Mouse (Mus musculus): ENCODE measurements around the gene Iqce. TPM values are rescaled to one million over a fixed set of nuclear protein-coding genes. Genes with fewer than 3 reads are reported as not detected.

Gene Iqce
- polyA plus RNA-seq, 1 experiment, result 4.8 TPM

GRCm38 (mm10) chr5:140743706-140744131 lies 41.5 kb upstream of the Iqce start:
- Histone ChIP-seq H3K27me3 (ENCODE audit: control insufficient read depth, insufficient read depth, insufficient read length) (peaks cover 1% of the 10 kb centered on the region), H3K36me3 (ENCODE audit: control insufficient read depth, insufficient read depth) (no peaks in the 10 kb centered on the region), H3ac (ENCODE audit: control insufficient read depth, insufficient read length) (no peak overlapping the region), H3K4me3 (no peak overlapping the region), H3K4me2 (ENCODE audit: low read depth) (no peak overlapping the region), H3K79me2 (ENCODE audit: control insufficient read depth, insufficient read depth) (no peaks in the 10 kb centered on the region)
- TF ChIP-seq POLR2A (IDR thresholded peaks at IDR 0.05; ENCODE audit: insufficient read length, low read depth) (no peak), MYOG (IDR thresholded peaks at IDR 0.05; ENCODE audit: control insufficient read depth in 1 of 3, insufficient read depth in 1 of 3, insufficient read length in 2 of 3, low read depth in 2 of 3) (no peak), POLR2AphosphoS2 (IDR thresholded peaks at IDR 0.05; ENCODE audit: insufficient read length, low read depth) (no peak), REST (IDR thresholded peaks at IDR 0.05; ENCODE audit: insufficient read depth, insufficient read length) (no peak), CEBPB (IDR thresholded peaks at IDR 0.05; ENCODE audit: insufficient read depth, poor library complexity, severe bottlenecking) (no peak), USF1 (IDR thresholded peaks at IDR 0.05; ENCODE audit: low read depth) (no peak), MYOD1 (IDR thresholded peaks at IDR 0.05; ENCODE audit: control insufficient read depth in 1 of 3, insufficient read length in 2 of 3, low read depth in 2 of 3) (no peak), E2F4 (IDR thresholded peaks at IDR 0.05; ENCODE audit: insufficient read depth) (no peak), SRF (IDR thresholded peaks at IDR 0.05; ENCODE audit: control insufficient read depth, insufficient read length, low read depth) (no peak), TCF12 (IDR thresholded peaks at IDR 0.05; ENCODE audit: insufficient read depth, poor library complexity, severe bottlenecking) (no peak), TCF3 (IDR thresholded peaks at IDR 0.05; ENCODE audit: insufficient read length, low read depth) (no peak), MAX (IDR thresholded peaks at IDR 0.05; ENCODE audit: low read depth) (no peak)

- Histone ChIP-seq H3K4me3 (no peak overlapping the region), H3K36me3 (ENCODE audit: control insufficient read depth, insufficient read depth) (no peaks in the 10 kb centered on the region), H3K4me2 (ENCODE audit: low read depth) (no peak overlapping the region), H3K27me3 (ENCODE audit: control insufficient read depth, insufficient read depth, insufficient read length) (peaks cover 7% of the 10 kb centered on the region), H3K79me2 (ENCODE audit: control insufficient read depth, insufficient read depth) (no peaks in the 10 kb centered on the region), H3ac (ENCODE audit: control insufficient read depth, insufficient read length) (no peak overlapping the region)
- TF ChIP-seq TCF12 (IDR thresholded peaks at IDR 0.05; ENCODE audit: insufficient read depth, poor library complexity, severe bottlenecking) (no peak), MYOD1 (IDR thresholded peaks at IDR 0.05; ENCODE audit: control insufficient read depth in 1 of 3, insufficient read length in 2 of 3, low read depth in 2 of 3) (no peak), POLR2A (IDR thresholded peaks at IDR 0.05; ENCODE audit: insufficient read length, low read depth) (no peak), MYOG (IDR thresholded peaks at IDR 0.05; ENCODE audit: control insufficient read depth in 1 of 3, insufficient read depth in 1 of 3, insufficient read length in 2 of 3, low read depth in 2 of 3) (no peak), SRF (IDR thresholded peaks at IDR 0.05; ENCODE audit: control insufficient read depth, insufficient read length, low read depth) (no peak), POLR2AphosphoS2 (IDR thresholded peaks at IDR 0.05; ENCODE audit: insufficient read length, low read depth) (no peak), CEBPB (IDR thresholded peaks at IDR 0.05; ENCODE audit: insufficient read depth, poor library complexity, severe bottlenecking) (no peak), USF1 (IDR thresholded peaks at IDR 0.05; ENCODE audit: low read depth) (no peak), E2F4 (IDR thresholded peaks at IDR 0.05; ENCODE audit: insufficient read depth) (no peak)
Measured at GRCm38 (mm10) chr5:140741877-140742276, 39.7 kb upstream of the Iqce start.

- H3ac ChIP-seq (ENCODE audit: control insufficient read depth, insufficient read length), result no peak overlapping the region
- no peak overlapping the region for H3K4me2 ChIP-seq (ENCODE audit: low read depth)
- H3K36me3 ChIP-seq (ENCODE audit: control insufficient read depth, insufficient read depth), result no peaks in the 10 kb centered on the region
- H3K4me3 ChIP-seq, result no peak overlapping the region
- peaks cover 14% of the 10 kb centered on the region for H3K27me3 ChIP-seq (ENCODE audit: control insufficient read depth, insufficient read depth, insufficient read length)
- no peaks in the 10 kb centered on the region for H3K79me2 ChIP-seq (ENCODE audit: control insufficient read depth, insufficient read depth)
- TF ChIP-seq POLR2A (IDR thresholded peaks at IDR 0.05; ENCODE audit: insufficient read length, low read depth) (no peak), MYOG (IDR thresholded peaks at IDR 0.05; ENCODE audit: control insufficient read depth in 1 of 3, insufficient read depth in 1 of 3, insufficient read length in 2 of 3, low read depth in 2 of 3) (no peak), TCF12 (IDR thresholded peaks at IDR 0.05; ENCODE audit: insufficient read depth, poor library complexity, severe bottlenecking) (no peak), POLR2AphosphoS2 (IDR thresholded peaks at IDR 0.05; ENCODE audit: insufficient read length, low read depth) (no peak), MAX (IDR thresholded peaks at IDR 0.05; ENCODE audit: low read depth) (no peak), SRF (IDR thresholded peaks at IDR 0.05; ENCODE audit: control insufficient read depth, insufficient read length, low read depth) (no peak), REST (IDR thresholded peaks at IDR 0.05; ENCODE audit: insufficient read depth, insufficient read length) (no peak), MYOD1 (IDR thresholded peaks at IDR 0.05; ENCODE audit: control insufficient read depth in 1 of 3, insufficient read length in 2 of 3, low read depth in 2 of 3) (no peak), TCF3 (IDR thresholded peaks at IDR 0.05; ENCODE audit: insufficient read length, low read depth) (no peak), USF1 (IDR thresholded peaks at IDR 0.05; ENCODE audit: low read depth) (no peak), CEBPB (IDR thresholded peaks at IDR 0.05; ENCODE audit: insufficient read depth, poor library complexity, severe bottlenecking) (no peak), E2F4 (IDR thresholded peaks at IDR 0.05; ENCODE audit: insufficient read depth) (no peak)
Measured at GRCm38 (mm10) chr5:140741040-140741439, 38.9 kb upstream of the Iqce start.

GRCm38 (mm10) chr5:140739813-140740212 lies 37.6 kb upstream of the Iqce start:
- Histone ChIP-seq H3K27me3 (ENCODE audit: control insufficient read depth, insufficient read depth, insufficient read length) (peaks cover 22% of the 10 kb centered on the region), H3K36me3 (ENCODE audit: control insufficient read depth, insufficient read depth) (no peaks in the 10 kb centered on the region), H3K4me2 (ENCODE audit: low read depth) (no peak overlapping the region), H3K79me2 (ENCODE audit: control insufficient read depth, insufficient read depth) (no peaks in the 10 kb centered on the region), H3K4me3 (no peak overlapping the region), H3ac (ENCODE audit: control insufficient read depth, insufficient read length) (no peak overlapping the region)
- no peak for TF ChIP-seq E2F4 (IDR thresholded peaks at IDR 0.05; ENCODE audit: insufficient read depth)
- no peak for TF ChIP-seq POLR2AphosphoS2 (IDR thresholded peaks at IDR 0.05; ENCODE audit: insufficient read length, low read depth)
- no peak for TF ChIP-seq POLR2A (IDR thresholded peaks at IDR 0.05; ENCODE audit: insufficient read length, low read depth)
- no peak for TF ChIP-seq CEBPB (IDR thresholded peaks at IDR 0.05; ENCODE audit: insufficient read depth, poor library complexity, severe bottlenecking)
- TF ChIP-seq MYOG (IDR thresholded peaks at IDR 0.05; ENCODE audit: control insufficient read depth in 1 of 3, insufficient read depth in 1 of 3, insufficient read length in 2 of 3, low read depth in 2 of 3), result no peak
- no peak for TF ChIP-seq USF1 (IDR thresholded peaks at IDR 0.05; ENCODE audit: low read depth)
- TF ChIP-seq MYOD1 (IDR thresholded peaks at IDR 0.05; ENCODE audit: control insufficient read depth in 1 of 3, insufficient read length in 2 of 3, low read depth in 2 of 3), result no peak
- no peak for TF ChIP-seq SRF (IDR thresholded peaks at IDR 0.05; ENCODE audit: control insufficient read depth, insufficient read length, low read depth)
- TF ChIP-seq REST (IDR thresholded peaks at IDR 0.05; ENCODE audit: insufficient read depth, insufficient read length), result no peak
- no peak for TF ChIP-seq TCF12 (IDR thresholded peaks at IDR 0.05; ENCODE audit: insufficient read depth, poor library complexity, severe bottlenecking)
- no peak for TF ChIP-seq TCF3 (IDR thresholded peaks at IDR 0.05; ENCODE audit: insufficient read length, low read depth)
